Mouse (Mus musculus) spleen, embryonic (tissue): ENCODE measurements around the gene Irgc1.

Source experiments
- CTCF ChIA-PET: fragments of 350-600 bp; sonication (Branson Sonifier 250); formaldehyde crosslinking; loops from one replicate; lab custom pipeline; 2022; lab: Charles Lee

The Irgc1 gene

GRCm38 (mm10) chr7:24408186-24408585, 43.9 kb downstream of the Irgc1 start:
- CTCF ChIA-PET = no interaction called here

- CTCF ChIA-PET = interaction anchor here (0.5 kb wide), 1 partner anchor 43 kb away, joined by 10 read pairs; no protein-coding TSS in a partner anchor
These were observed 45.4 kb downstream of the Irgc1 start for GRCm38 (mm10) chr7:24406528-24407344.

GRCm38 (mm10) chr7:24405649-24406048, 46.4 kb downstream of the Irgc1 start:
- CTCF ChIA-PET = no interaction called here

- CTCF ChIA-PET = interaction anchor here (0.6 to 1.2 kb wide), 2 partner anchors 37 to 39 kb away, joined by 3 read pairs; no protein-coding TSS in a partner anchor
These were observed 49.2 kb downstream of the Irgc1 start for GRCm38 (mm10) chr7:24402851-24403250.

- CTCF ChIA-PET = interaction anchor here (0.6 kb wide), 1 partner anchor 73 kb away, joined by 3 read pairs; no protein-coding TSS in a partner anchor
These were observed 51.6 kb downstream of the Irgc1 start for GRCm38 (mm10) chr7:24400489-24400888.

DNA sequence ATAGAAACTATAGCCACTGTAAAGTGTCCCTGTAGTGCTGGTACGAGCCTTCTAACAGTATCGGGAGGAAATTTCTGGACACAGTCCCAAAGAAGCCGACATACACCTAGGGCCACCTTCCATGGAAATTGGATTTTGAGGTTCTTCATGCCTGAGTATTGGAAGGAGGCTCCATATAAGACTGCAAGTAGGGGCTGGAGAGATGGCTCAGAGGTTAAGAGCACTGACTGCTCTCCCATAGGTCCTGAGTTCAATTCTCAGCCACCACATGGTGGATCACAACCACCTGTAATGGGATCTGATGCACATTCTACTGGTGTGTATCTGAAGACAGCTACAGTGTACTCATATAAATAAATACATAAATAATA, 52.0 kb downstream of the Irgc1 start:
- CTCF ChIA-PET = interaction anchor here (0.6 to 0.8 kb wide), 2 partner anchors 17 to 74 kb away, joined by 3 read pairs; no protein-coding TSS in a partner anchor

DNA sequence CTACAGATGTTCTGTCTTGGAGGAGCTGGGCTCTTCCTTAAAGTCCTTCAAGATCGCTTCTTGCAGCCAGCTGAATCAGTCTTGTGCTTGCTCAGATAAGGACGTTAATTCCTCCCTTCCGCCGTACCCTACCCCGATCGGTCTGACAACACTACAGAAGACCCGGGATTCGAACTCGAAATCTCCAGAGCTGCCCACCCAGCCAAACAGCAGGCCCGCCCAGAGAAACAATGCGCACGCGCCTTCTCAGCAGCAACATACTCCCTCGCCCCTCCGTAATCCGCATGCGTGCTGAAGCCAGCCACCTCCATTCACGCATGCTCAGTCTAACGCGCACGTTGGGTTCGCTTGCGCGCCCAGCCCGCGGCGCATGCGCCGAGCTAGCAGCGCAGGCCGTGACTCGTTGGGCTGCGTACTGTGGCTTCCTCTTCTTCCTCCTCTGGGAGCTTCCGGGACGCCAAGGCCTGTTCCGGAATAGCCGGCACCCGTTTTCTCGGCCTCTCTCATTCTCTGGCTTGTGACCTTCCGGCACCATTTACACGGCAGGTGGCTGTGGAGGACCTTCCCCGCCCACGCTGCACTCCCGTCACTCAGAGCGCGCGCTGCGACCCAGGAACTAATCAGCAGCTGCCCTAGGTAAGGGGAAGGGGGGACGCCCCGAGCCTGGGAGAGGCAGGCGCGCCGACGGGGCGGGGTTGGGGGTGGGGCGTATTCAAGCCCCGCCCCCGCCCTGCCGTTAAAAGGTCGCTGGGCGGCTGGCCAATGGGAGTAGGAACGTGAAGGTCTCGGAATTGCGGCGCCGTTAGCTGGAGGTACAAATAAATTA, 52.6 kb downstream of the Irgc1 start, which contains the start of gene Smg9:
Smg9 (plus strand) TSS at position 364 of the 826 bp plus-strand sequence.
- CTCF ChIA-PET = interaction anchor here (0.6 to 0.8 kb wide), 2 partner anchors 16 to 52 kb away, joined by 3 read pairs; no protein-coding TSS in a partner anchor

DNA sequence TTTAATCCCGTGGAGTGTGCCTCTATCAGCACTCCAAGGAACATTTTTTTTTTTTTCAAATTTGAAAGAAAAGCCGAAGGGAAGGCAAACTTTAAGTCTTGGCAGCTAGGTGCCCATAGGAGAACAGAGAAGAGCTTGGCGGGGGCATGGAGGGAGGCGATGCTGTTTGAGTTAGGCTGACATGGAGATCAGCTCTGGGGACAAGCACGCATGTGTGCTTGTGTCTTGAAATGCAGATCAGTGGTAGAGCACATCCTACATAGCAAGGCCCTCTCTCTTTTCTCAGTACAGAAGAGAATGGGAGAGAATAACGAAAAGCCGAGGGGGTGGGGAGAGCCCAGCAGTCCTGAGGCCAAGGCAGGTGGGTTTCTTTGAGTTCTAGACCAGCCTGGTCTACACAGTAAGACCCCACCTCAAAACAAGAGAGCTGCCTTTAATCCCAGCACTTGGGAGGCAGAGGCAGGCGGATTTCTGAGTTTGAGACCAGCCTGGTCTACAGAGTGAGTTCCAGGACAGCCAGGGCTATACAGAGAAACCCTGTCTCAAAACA, 53.7 kb downstream of the Irgc1 start:
- CTCF ChIA-PET = interaction anchor here (0.6 to 0.7 kb wide), 2 partner anchors 31 to 53 kb away, joined by 3 to 4 read pairs; no protein-coding TSS in a partner anchor

GRCm38 (mm10) chr7:24396832-24397231, 55.3 kb downstream of the Irgc1 start:
- CTCF ChIA-PET = no interaction called here

- CTCF ChIA-PET = no interaction called here
These were observed 57.5 kb downstream of the Irgc1 start for GRCm38 (mm10) chr7:24394475-24395161.

DNA sequence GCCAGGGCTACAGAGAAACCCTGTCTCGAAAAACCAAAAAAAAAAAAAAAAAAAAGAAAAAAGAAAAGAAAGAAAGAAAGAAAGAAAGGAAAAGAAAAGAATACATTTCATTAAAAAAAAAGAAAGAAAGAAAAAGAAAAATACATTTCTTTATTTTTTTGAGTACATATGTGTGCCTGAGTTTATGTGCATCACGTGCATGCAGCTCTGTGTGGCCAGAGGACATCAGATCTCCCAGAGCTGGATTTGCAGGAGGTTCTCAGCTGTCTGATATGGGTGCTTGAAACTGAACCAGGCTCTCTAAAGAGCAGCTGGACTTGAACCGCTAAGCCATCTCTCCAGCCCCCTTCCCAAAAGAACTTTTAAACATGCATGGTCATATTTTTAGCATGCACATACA, 58.0 kb downstream of the Irgc1 start:
- CTCF ChIA-PET = no interaction called here

GRCm38 (mm10) chr7:24391687-24392086, 60.4 kb downstream of the Irgc1 start:
- CTCF ChIA-PET = no interaction called here

DNA sequence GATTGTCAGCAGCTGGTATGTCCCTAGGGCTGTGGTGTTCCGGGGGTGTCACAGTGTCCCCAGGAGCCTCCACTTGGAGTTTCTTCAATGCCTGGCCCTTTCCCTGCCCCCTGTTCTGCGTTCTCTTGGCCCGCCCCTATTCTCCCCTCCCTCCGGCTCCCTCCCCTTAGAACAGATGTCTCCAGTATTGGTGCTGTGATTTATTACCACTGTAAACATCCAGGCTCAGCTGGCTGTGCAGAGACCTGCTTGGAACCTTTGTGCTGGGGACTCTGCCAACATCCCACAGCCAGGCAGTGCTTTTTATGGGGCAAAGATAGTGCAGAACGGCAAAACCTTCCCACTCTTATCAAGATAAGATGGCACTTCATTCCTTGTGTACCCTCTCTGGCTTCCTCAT, 61.0 kb downstream of the Irgc1 start:
- CTCF ChIA-PET = no interaction called here

DNA sequence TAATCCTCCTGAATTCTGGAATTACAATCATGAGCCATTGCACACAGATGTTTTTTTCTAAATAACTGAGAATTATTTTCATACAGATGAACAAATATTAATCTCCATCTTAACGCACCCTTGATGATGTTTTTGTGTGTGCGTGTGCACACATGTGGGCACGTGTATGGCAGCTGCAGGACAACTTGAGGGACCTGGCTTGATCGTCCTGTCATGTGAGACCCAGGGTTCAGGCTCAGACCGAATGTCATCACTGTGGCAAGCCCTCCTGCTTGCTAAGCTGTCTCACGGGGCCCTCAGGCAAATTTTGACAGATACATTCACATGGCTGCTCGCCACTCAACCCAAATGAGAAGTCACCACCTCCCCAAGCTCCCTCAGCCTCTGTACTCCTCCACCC, 61.6 kb downstream of the Irgc1 start:
- CTCF ChIA-PET = no interaction called here

- CTCF ChIA-PET = no interaction called here
These were observed 62.4 kb downstream of the Irgc1 start for GRCm38 (mm10) chr7:24389516-24390187.

GRCm38 (mm10) chr7:24387059-24387556, 65.0 kb downstream of the Irgc1 start:
- CTCF ChIA-PET = no interaction called here

- CTCF ChIA-PET = interaction anchor here (0.6 to 2.7 kb wide), 8 partner anchors 11 to 215 kb away, joined by 3 to 14 read pairs (median 5); no protein-coding TSS in a partner anchor
These were observed 67.3 kb downstream of the Irgc1 start for GRCm38 (mm10) chr7:24384827-24385226.

DNA sequence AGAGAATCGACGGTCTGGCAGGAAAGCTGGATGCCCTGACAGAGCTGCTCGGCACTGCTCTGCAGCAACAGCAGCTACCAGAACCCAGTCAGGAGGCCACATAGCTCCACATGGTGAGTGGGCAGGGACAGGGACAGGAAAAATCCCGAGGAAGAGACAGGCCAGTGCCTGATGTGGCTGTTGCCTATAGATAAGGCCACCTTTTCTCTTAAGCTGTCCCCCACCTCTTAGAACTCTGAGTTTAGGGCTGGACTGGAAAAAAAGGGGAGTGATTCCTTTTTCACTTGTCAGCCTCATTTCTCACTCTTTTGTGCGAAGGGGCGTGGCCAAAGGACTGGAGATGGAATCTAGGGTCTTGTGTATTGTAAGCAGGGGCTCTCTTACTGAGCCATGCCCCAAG, 68.0 kb downstream of the Irgc1 start:
- CTCF ChIA-PET = interaction anchor here (1.1 to 2.7 kb wide), 4 partner anchors 11 to 20 kb away, joined by 3 to 14 read pairs (median 4); partner anchors contain the start of gene Smg9

- CTCF ChIA-PET = interaction anchor here (0.6 to 2.7 kb wide), 5 partner anchors 17 to 1421 kb away, joined by 3 to 14 read pairs (median 6); partner anchors contain the start of gene Smg9
These were observed 69.2 kb downstream of the Irgc1 start for GRCm38 (mm10) chr7:24382730-24383372.
